Mouse (Mus musculus): ENCODE measurements at regions not wholly inside any gene's neighbourhood (a gene's known extent, or its start where the extent isn't known, plus 50 kb on each side); places are given as distances from the start of the nearest gene placed in this dataset.

GRCm38 (mm10) chr4:84109771-84110503 lies 565.1 kb downstream of the Bnc2 start:
- no peak for DNase-seq

DNA sequence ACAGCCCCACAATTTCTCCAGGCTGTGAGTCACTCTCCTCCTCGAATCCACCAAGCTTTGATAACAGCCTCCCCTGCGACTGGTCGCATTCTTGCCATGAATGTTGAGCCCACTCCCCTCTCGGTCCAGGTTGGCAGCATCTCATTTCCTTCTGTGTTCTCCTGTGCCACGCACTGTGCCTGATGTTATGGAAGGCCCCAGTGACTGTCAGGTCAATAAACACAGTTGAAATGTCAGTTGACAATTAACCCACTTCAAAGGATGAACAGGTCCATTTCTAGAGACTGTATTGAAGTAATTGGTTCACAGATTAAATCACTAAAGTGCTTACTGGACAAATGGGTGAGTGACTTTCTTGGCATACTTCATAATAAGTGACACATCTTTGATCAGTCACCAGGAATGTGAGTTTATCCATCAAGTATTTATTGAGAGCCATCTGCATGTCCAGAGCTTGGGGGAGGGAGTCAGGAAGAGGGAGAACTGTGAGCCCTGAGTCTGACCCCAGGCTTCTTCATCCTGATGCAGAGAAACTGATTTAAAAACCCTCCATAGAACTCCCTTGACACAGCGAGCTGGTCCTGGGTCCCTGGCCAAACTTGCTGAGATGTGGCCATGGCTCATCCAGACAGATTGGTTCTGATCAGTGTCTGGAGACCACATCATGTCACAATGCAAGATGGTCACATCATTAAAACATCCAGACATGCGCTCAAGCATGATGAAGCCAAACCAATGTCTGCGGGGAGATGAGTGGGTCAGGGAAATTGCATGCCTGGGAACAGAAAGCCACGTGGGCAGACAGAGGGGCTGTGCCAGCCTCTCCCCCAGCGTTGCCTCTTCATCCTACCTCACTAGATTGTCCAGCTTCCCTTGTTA lies 560.7 kb downstream of the Bnc2 start:
- DNase-seq: no peak

DNA sequence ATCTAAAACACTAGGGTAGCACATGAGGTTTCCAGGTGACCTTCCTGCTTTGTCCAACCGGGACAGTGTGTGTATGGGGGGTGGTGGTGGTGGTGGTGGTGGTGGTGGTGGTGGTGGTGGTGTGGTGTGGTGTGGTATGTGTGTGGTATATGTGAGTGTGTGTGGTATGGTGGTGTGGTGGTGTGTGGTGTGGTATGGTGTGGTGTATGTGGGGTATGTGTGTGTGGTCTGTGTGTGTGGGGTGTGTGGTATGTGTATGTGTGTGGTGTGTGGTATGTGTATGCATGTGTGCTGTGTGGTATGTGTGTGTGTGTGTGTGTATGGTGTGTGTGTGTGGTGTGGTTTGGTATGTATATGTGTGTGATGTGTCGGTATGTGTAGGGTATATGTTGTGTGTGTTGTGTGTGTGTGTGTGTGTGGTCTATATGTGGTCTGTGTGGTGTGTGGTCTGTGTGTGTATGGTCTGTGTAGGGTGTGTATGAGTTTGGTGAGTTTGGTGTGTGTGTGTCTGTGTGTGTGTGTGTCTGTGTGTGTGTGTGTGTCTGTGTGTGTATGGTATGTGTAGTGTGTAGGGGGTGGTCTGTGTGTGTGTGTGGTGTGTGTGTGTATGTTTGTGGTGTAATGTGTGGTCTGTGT lies 556.7 kb downstream of the Bnc2 start:
- DNase-seq: no peak

- no peak for DNase-seq
These were observed 555.5 kb downstream of the Bnc2 start for GRCm38 (mm10) chr4:84119616-84120015.

GRCm38 (mm10) chr4:84120330-84120729 lies 554.7 kb downstream of the Bnc2 start:
- no peak for DNase-seq

GRCm38 (mm10) chr4:84121442-84121841 lies 553.6 kb downstream of the Bnc2 start:
- DNase-seq: no peak

- no peak for DNase-seq
These were observed 548.7 kb downstream of the Bnc2 start for GRCm38 (mm10) chr4:84126400-84126799.

DNA sequence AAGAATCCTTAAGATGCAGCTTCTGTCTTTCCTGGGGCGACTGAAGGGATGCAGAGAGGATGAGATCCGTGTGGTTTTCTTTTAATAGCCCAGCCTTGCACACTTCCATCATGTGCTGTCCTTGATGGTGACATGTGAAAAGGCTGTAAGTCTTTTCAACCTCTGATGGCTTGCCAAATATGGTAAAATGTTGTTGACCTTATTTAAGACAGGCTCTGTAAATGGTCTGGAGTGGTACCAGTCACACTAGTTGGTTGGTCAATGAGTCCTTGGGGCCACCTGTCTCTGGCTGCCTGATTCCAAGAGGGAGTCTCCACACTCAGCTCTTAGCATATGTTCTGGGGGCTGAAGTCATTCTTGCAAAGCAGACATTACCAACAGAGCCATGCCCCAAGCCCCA lies 547.7 kb downstream of the Bnc2 start:
- DNase-seq: no peak

GRCm38 (mm10) chr4:84130840-84131547 lies 544.1 kb downstream of the Bnc2 start:
- peak; percentile 82 for DNase-seq

DNA sequence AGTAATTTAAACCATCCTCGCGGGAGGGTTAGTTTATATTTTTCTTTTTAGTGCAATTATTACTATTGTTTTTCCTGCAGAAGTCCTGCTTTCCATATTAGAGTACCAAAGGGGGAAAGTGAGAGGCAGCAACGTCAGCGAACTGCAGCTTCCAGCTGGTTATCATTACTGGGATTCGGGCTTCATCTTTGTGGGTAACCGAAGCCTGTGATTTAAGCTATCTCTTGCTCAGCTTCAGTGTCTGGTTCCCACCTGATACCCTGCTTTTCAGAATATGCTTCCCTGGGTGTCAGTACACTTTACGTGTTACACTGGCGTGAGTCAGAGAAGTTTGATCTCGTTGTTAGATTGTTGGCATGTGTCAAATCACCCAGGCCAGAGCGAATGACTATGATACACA lies 539.3 kb downstream of the Bnc2 start:
- DNase-seq: no peak

- peak; percentile 39 for DNase-seq
These were observed 537.7 kb downstream of the Bnc2 start for GRCm38 (mm10) chr4:84137171-84137919.

DNA sequence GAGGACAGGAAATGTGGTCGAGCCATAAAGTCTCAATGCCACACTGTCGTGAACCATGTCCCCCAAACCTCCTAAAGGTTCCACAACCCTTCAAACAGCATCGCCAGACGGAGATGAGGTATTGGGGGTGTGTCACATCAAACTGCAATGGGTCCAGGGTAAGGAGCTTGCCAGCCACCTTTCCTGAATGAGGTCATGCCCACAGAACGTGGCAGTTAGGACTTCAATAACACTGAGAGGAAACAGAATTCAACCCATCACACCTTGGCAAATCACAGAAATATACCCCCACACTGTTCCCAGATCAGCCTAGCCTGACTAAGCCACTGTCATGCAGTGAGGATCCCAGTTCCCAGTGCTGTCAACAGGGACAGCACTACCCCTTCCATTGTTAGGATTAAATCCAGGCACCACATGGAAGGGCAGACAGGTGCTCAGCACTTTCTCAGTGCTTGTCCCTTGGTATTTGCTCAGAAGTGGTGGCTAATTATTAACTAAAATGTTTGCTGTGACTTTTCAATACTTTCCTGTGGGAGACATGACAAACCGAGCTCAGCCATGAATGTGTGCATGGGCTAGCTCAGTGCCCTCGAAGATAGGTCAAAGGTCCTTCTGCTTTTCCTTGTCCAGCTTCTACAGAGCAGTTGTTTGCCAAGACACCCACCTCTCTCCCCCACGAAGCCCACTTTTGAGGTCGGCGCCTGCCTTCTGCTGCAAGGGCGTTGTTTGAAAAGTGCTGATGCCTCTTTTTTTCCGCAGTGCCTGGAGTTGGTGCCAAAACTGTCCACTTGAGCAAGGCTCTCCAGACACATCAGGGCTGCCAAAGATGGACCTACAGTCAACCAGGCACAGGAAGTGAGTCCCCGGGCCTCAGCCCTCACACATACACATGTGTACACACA lies 525.7 kb downstream of the Bnc2 start:
- DNase-seq: no peak

DNA sequence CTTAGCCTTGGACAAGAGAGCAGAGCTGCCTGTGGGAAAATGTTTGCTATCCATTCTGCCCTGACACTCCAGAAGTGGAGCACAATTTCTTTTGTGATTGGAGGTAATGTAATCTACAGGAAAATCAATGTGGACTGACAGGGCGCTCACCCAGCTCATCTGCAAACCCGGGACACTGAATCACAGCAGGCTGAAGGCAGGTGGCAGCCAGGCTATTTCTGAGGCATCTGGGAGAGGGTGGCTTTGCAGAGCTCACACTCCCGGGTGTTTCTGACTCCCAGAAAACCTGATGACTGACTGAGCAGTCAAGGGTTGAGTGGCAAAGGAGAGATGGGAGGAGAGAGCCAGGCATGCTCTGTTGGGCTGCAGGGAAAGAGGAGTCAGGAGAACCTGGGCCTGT lies 524.4 kb downstream of the Bnc2 start:
- DNase-seq: no peak

- no peak for DNase-seq
These were observed 523.8 kb downstream of the Bnc2 start for GRCm38 (mm10) chr4:84151247-84151646.

DNA sequence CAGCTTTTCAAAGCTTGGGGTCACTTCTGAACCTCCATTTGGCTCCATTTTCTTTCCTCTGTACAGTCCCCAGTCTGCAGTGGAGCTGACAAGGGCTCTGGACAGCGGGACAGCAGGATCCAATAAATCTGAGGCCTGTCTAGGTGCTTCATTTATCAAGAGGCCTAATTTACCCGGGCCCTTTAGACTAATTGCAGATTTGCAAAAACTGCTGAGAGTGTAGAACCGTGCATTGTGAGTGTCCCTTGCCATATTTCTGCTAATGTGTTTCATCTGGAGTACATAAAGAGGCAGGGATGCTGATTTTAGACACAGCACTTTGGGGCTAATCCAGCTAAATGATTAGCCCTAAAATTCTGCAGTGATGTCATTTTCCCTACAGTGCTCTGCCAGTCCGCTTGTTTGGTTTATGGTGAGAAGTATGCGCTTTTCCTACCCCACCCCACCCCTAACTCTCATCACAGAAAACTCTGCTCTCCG lies 523.1 kb downstream of the Bnc2 start:
- DNase-seq: no peak

DNA sequence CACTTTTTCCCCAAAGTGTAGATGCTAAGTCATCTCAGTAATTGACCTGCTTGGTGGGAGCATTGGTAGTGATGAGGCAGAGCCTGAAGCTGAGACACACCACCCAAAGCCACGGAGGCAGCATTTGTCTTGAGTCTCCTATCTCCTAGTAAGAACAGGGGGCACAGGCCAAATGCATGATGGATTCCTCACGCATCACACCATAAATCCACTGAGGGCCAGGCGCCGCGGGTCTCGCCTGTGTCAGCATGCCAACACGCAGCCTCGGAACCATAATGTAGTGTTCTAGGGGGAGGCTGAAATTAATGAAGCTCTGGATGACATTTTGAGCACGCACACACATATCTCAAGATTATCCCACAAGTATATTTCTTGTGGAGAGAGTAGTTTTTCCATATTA lies 521.5 kb downstream of the Bnc2 start:
- DNase-seq: no peak

DNA sequence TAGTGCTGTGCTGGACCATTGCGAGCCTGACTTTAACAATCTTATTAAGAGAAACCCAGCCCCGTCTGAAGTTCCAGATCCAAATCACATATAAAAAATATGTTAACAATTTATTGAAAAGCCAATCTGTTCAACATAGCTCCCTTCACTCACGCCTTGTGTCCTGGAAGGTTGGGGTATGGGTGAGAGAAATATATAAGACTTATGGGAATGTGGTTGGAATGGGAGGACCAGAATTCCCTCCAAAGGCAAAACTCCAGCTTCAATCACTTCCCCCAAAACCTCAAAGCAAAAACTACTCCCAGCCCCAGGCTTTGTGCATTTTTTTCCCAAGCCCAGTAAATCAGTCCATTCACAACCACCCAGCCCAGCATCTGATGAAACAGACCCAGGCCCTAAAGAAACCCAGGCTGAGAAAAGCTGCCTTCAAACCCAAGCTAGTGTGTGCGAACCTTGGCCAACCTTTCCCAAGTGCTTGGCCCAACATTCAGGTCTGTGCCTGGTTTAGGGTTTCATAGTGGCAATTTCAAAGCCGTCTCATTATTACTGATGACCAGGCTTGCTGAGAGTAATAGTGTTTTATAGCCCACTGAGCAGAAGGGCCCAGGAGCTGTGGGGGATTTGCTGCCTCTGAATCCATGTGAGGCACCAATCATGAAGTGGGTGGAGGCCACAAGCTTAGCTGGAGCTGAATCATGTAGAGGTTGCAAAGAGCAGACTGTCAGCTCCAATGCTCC lies 517.0 kb downstream of the Bnc2 start:
- no peak for DNase-seq

- no peak for DNase-seq
These were observed 511.7 kb downstream of the Bnc2 start for GRCm38 (mm10) chr4:84163362-84163761.

- DNase-seq: no peak
These were observed 509.8 kb downstream of the Bnc2 start for GRCm38 (mm10) chr4:84165256-84165655.

DNA sequence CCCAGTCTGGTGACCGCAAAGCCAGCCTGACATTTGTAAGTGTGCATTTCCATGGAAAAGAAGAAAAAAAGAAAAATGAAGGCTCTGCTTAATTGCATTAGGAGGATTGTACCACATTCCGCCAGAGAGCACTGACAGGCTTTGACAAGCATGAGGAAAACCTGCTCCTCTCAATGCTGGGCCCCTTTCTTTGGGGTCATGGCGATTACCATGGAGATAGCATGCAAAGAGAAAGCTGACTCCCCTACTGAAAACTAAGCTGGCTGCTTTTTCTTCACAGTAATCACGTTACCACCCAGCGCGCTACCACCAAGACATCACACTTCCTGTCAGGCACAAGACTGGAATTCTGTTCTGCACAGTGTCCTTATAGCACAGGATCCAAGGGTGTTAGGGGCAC lies 502.2 kb downstream of the Bnc2 start:
- no peak for DNase-seq
